Mouse (Mus musculus) megakaryocyte, adult 5-6 weeks (primary cell): ENCODE measurements around the gene Grik4. TPM values are rescaled to one million over a fixed set of nuclear protein-coding genes. Genes with fewer than 3 reads are reported as not detected.

ENCODE experiments used
- ATAC-seq: 2 replicates; pipeline ENCODE4 v1.8.0; 2016; ENCODE audit warnings: mild to moderate bottlenecking, inconsistent platforms; ENCODE audit not compliant: poor library complexity, severe bottlenecking
- total RNA-seq, 2 experiments: library from RNA; stranded (forward) in 1 of 2; stranded (reverse) in 1 of 2; fragments of 153-499, 151-499 nt in 1 of 2; fragments of 221-1000, 200-1000 nt in 1 of 2; gene quantifications; 2 replicates each; pipeline versions ENCODE4 v1.2.3 to v1.2.4; 2015 to 2017

Grik4 gene
- total RNA-seq, 2 experiments from 2014 or later: not detected

GRCm38 (mm10) chr9:42906995-42907394 is 37.3 kb downstream of the Grik4 start:
- no peak for ATAC-seq

- no peak for ATAC-seq
Observed at GRCm38 (mm10) chr9:42898091-42898591, 46.2 kb downstream of the Grik4 start.

GRCm38 (mm10) chr9:42897361-42898051 is 46.8 kb downstream of the Grik4 start:
- ATAC-seq: no peak

GRCm38 (mm10) chr9:42896421-42897210 is 47.7 kb downstream of the Grik4 start:
- ATAC-seq: no peak

GRCm38 (mm10) chr9:42892765-42893164 is 51.5 kb downstream of the Grik4 start:
- no peak for ATAC-seq

- ATAC-seq: no peak
Observed at GRCm38 (mm10) chr9:42887930-42888329, 56.4 kb downstream of the Grik4 start.

- ATAC-seq: no peak
Observed at GRCm38 (mm10) chr9:42886112-42886766, 58.1 kb downstream of the Grik4 start.

GRCm38 (mm10) chr9:42885566-42885965 is 58.7 kb downstream of the Grik4 start:
- no peak for ATAC-seq

- ATAC-seq: no peak
Observed at GRCm38 (mm10) chr9:42885123-42885522, 59.2 kb downstream of the Grik4 start.

- no peak for ATAC-seq
Observed at GRCm38 (mm10) chr9:42883006-42883759, 61.1 kb downstream of the Grik4 start.

GRCm38 (mm10) chr9:42882313-42882712 is 62.0 kb downstream of the Grik4 start:
- no peak for ATAC-seq

GRCm38 (mm10) chr9:42881040-42881439 is 63.3 kb downstream of the Grik4 start:
- peak; percentile 87 for ATAC-seq

- no peak for ATAC-seq
Observed at GRCm38 (mm10) chr9:42878401-42878800, 65.9 kb downstream of the Grik4 start.

- ATAC-seq: no peak
Observed at GRCm38 (mm10) chr9:42872885-42873284, 71.4 kb downstream of the Grik4 start.

- peak; percentile 89 for ATAC-seq
Observed at GRCm38 (mm10) chr9:42871681-42872080, 72.6 kb downstream of the Grik4 start.

- ATAC-seq: no peak
Observed at GRCm38 (mm10) chr9:42870257-42870656, 74.0 kb downstream of the Grik4 start.

- no peak for ATAC-seq
Observed at GRCm38 (mm10) chr9:42868508-42868907, 75.8 kb downstream of the Grik4 start.

- no peak for ATAC-seq
Observed at GRCm38 (mm10) chr9:42866650-42867049, 77.6 kb downstream of the Grik4 start.

GRCm38 (mm10) chr9:42865036-42865829 is 79.1 kb downstream of the Grik4 start:
- no peak for ATAC-seq

- ATAC-seq: no peak
Observed at GRCm38 (mm10) chr9:42863360-42863759, 80.9 kb downstream of the Grik4 start.
